Mouse (Mus musculus): ENCODE results near the gene Tom1l1. TPM values are rescaled to one million over a fixed set of nuclear protein-coding genes. Genes with fewer than 3 reads are reported as not detected.

Gene Tom1l1
- polyA plus RNA-seq, 1 experiment from 2014 or later, result 24.5 TPM

DNA sequence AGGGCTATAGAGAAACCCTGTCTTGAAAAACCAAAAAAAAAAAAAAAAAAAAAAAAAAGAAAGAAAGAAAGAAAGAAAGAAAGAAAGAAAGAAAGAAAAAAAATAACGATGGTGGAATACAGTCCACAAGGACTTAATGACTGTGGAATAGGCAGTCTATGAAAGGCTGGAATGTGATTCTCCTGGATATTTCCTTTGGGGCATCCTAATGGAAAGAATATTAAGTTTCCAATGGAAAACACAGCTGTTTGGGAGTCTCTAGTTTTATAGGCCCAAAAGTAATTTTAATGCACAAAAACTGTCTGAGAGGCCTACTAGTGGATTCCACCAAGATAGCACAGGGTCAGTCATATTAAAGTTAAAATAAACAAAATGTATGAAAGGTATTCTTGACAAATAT, 92.3 kb downstream of the Tom1l1 start:
- no peak overlapping the region for H3K27ac ChIP-seq (replicated peaks)
- no peak overlapping the region for H3K9ac ChIP-seq (replicated peaks)
- H3K9me3 ChIP-seq (replicated peaks), result no peaks in the 10 kb centered on the region
- 80% methylated on average over 1 of the region's 1 CpGs for WGBS
- H3K27me3 ChIP-seq (replicated peaks), result no peaks in the 10 kb centered on the region
- ATAC-seq (ENCODE audit: low FRiP score), result no peak
- H3K4me3 ChIP-seq (replicated peaks), result no peak overlapping the region
- H3K4me1 ChIP-seq, result no peaks in the 10 kb centered on the region
- H3K4me2 ChIP-seq, result no peak overlapping the region
- H3K36me3 ChIP-seq, result peaks cover 9% of the 10 kb centered on the region

Other genes with a start within 250 kb of the Tom1l1 start
- 15.9 and 18.3 TPM in 2 replicates for gene Stxbp4, start 50.3 kb downstream of the Tom1l1 start, polyA plus RNA-seq (2015; fragmentation: Nextera tagmentation; extraction: Ambion mirVana)
- 42.3 and 44.1 TPM in 2 replicates for gene Cox11, start 50.2 kb downstream of the Tom1l1 start, polyA plus RNA-seq (2015; fragmentation: Nextera tagmentation; extraction: Ambion mirVana)